Mouse (Mus musculus) embryonic facial prominence, embryonic 12.5 days (tissue): ENCODE results near the gene Kcnma1. TPM values are rescaled to one million over a fixed set of nuclear protein-coding genes. Genes with fewer than 3 reads are reported as not detected.

Source experiments
- ATAC-seq: fragments of 200-750 bp; cut with Nextera tagmentation; 2 replicates; pipeline ENCODE4 v1.8.0; 2017; ENCODE audit not compliant: insufficient number of reproducible peaks, insufficient read depth, low FRiP score, low TSS enrichment
- H3K27ac ChIP-seq: fragments of 300-500 bp; sonication (generic); 2 replicates; pipeline ENCODE4 v1.5.1; 2016; ENCODE audit warnings: mild to moderate bottlenecking
- H3K27me3 ChIP-seq: fragments of 300-500 bp; sonication (generic); 2 replicates; pipeline ENCODE4 v1.6.1; 2016; ENCODE audit warnings: mild to moderate bottlenecking, moderate library complexity
- H3K36me3 ChIP-seq: fragments of 300-500 bp; sonication (generic); 2 replicates; pipeline ENCODE4 v1.6.1; 2016; ENCODE audit warnings: mild to moderate bottlenecking
- H3K4me1 ChIP-seq: fragments of 300-500 bp; sonication (generic); 2 replicates; pipeline ENCODE4 v1.6.1; 2016
- H3K4me2 ChIP-seq: fragments of 300-500 bp; sonication (generic); replicated peaks from 2 replicates; pipeline ENCODE4 v1.6.1; 2016; ENCODE audit warnings: mild to moderate bottlenecking, moderate library complexity
- H3K4me3 ChIP-seq: fragments of 300-500 bp; sonication (generic); 2 replicates; pipeline ENCODE4 v1.5.1; 2016; ENCODE audit warnings: mild to moderate bottlenecking
- H3K9ac ChIP-seq: fragments of 300-500 bp; sonication (generic); 2 replicates; pipeline ENCODE4 v1.6.1; 2016; ENCODE audit warnings: mild to moderate bottlenecking, moderate library complexity
- H3K9me3 ChIP-seq: fragments of 300-500 bp; sonication (generic); 2 replicates; pipeline ENCODE4 v1.6.1; 2016; ENCODE audit warnings: mild to moderate bottlenecking, moderate library complexity
- WGBS: fragments of 180-500 bp; shearing (Covaris S2); methylation state at CpG from one replicate; pipeline ENCODE4 v1.1.7; 2016; 5-methylcytosine and 5-hydroxymethylcytosine counted together
- polyA plus RNA-seq: library from polyadenylated mRNA; unstranded; fragments of >200 nt; fragmentation: Nextera tagmentation; extraction: Ambion mirVana; gene quantifications from 2 replicates; pipeline ENCODE4 v1.2.1, GENCODE M21; 2016

The Kcnma1 gene
- 1.3 and 2.2 TPM in 2 replicates for polyA plus RNA-seq

GRCm38 (mm10) chr14:24014391-24014790 is at the start of gene Kcnma1:
Gene Kcnma1 (minus strand): TSS chr14:24014491.
- ATAC-seq, result no peak
- 0 out of 2 replicates have a peak, but pooled peaks cover 3% of the 10 kb centered on the region for H3K27me3 ChIP-seq

GRCm38 (mm10) chr14:24059747-24060146 is 45.5 kb upstream of the Kcnma1 start:
- Histone ChIP-seq H3K9me3 (no peaks in the 10 kb centered on the region), H3K9ac (no peak overlapping the region), H3K36me3 (no peaks in the 10 kb centered on the region), H3K4me2 (no peak overlapping the region), H3K4me3 (no peak overlapping the region), H3K27ac (no peak overlapping the region), H3K27me3 (no peaks in the 10 kb centered on the region), H3K4me1 (peaks cover 3% of the 10 kb centered on the region; the same call in 1 of the 2 replicates)
- 0 out of 2 replicates have a peak, but pooled peaks have one; percentile 35 for ATAC-seq
- WGBS, result 27% methylated on average over 8 of the region's 8 CpGs

More at GRCm38 (mm10) chr14:24014391-24014790, at the start of gene Kcnma1:
- Histone ChIP-seq H3K4me3 (no peak within 1 kb of the TSS), H3K4me2 (no peak within 1 kb of the TSS), H3K36me3 (no peaks in the 10 kb centered on the region), H3K9me3 (no peaks in the 10 kb centered on the region), H3K4me1 (no peaks in the 10 kb centered on the region), H3K27ac (no peak within 1 kb of the TSS), H3K9ac (no peak within 1 kb of the TSS)
- 54% methylated on average over 3 of the region's 3 CpGs for WGBS

DNA sequence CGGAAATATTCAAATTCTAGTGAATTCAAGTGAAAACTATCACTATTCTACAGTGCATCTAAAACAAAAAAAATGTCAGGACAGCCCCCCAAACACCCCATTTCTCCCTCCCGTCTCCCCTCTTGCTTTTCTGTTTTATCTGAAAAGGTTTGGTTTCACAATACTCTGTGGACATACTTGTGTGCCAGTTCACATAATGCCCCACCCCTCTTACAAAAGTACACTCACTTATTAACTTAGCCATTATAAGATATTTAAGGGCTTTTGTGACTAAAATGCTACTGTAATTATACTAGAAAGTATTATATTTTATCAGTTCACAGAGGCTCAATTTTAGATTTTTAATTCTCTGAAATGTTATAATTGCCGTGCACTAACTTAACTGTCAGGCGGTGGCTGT is 45.0 kb upstream of the Kcnma1 start:
- no peak for ATAC-seq
- H3K4me2 ChIP-seq, result no peak overlapping the region
- H3K4me1 ChIP-seq, result peaks cover 3% of the 10 kb centered on the region; the same call in 1 of the 2 replicates
- H3K9me3 ChIP-seq, result no peaks in the 10 kb centered on the region
- H3K27ac ChIP-seq, result no peak overlapping the region
- no peak overlapping the region for H3K4me3 ChIP-seq
- H3K36me3 ChIP-seq, result no peaks in the 10 kb centered on the region
- WGBS, result 78% methylated on average over 4 of the region's 4 CpGs
- no peaks in the 10 kb centered on the region for H3K27me3 ChIP-seq
- H3K9ac ChIP-seq, result no peak overlapping the region

- 86% methylated on average over 2 of the region's 2 CpGs for whole genome bisulfite sequencing
- Histone ChIP-seq H3K4me1 (no peaks in the 10 kb centered on the region), H3K27ac (no peak overlapping the region), H3K27me3 (no peaks in the 10 kb centered on the region), H3K9me3 (no peaks in the 10 kb centered on the region), H3K4me3 (no peak overlapping the region), H3K4me2 (no peak overlapping the region), H3K36me3 (no peaks in the 10 kb centered on the region), H3K9ac (no peak overlapping the region)
- no peak for ATAC-seq
Measured at GRCm38 (mm10) chr14:24051821-24052220, 37.5 kb upstream of the Kcnma1 start.

DNA sequence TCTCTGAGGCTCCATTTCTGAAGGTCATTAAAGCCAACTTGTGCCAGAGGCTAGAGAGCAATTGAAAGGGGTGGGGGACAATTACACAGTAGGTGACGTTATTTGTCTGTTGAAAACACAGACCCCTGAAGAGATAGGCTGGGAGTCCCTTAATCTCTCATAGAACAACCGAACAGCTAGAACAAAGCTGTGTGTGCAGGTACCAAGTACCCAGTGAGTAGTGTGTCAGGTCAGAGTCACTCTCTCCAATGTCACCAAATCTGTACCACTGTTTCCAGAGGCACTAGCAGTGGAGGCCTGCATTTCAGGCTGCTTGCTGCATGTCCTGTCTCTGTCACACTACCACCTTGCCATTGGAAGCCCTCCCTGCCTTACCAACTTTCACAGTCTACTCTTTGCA is 22.3 kb upstream of the Kcnma1 start:
- H3K36me3 ChIP-seq, result no peaks in the 10 kb centered on the region
- 53% methylated on average over 2 of the region's 2 CpGs for WGBS
- H3K27ac ChIP-seq, result no peak overlapping the region
- no peaks in the 10 kb centered on the region for H3K9me3 ChIP-seq
- H3K9ac ChIP-seq, result no peak overlapping the region
- H3K4me1 ChIP-seq, result no peaks in the 10 kb centered on the region; the same call in 1 of the 2 replicates
- H3K4me3 ChIP-seq, result no peak overlapping the region
- H3K27me3 ChIP-seq, result no peaks in the 10 kb centered on the region
- ATAC-seq, result no peak
- no peak overlapping the region for H3K4me2 ChIP-seq

- Histone ChIP-seq H3K4me2 (no peak overlapping the region), H3K27me3 (no peaks in the 10 kb centered on the region), H3K36me3 (no peaks in the 10 kb centered on the region), H3K4me1 (no peaks in the 10 kb centered on the region; the same call in 1 of the 2 replicates), H3K9me3 (no peaks in the 10 kb centered on the region), H3K27ac (no peak overlapping the region), H3K4me3 (no peak overlapping the region), H3K9ac (no peak overlapping the region)
- no peak for ATAC-seq
- WGBS, result 51% methylated on average over 4 of the region's 4 CpGs
Measured at GRCm38 (mm10) chr14:24036208-24036535, 21.9 kb upstream of the Kcnma1 start.

DNA sequence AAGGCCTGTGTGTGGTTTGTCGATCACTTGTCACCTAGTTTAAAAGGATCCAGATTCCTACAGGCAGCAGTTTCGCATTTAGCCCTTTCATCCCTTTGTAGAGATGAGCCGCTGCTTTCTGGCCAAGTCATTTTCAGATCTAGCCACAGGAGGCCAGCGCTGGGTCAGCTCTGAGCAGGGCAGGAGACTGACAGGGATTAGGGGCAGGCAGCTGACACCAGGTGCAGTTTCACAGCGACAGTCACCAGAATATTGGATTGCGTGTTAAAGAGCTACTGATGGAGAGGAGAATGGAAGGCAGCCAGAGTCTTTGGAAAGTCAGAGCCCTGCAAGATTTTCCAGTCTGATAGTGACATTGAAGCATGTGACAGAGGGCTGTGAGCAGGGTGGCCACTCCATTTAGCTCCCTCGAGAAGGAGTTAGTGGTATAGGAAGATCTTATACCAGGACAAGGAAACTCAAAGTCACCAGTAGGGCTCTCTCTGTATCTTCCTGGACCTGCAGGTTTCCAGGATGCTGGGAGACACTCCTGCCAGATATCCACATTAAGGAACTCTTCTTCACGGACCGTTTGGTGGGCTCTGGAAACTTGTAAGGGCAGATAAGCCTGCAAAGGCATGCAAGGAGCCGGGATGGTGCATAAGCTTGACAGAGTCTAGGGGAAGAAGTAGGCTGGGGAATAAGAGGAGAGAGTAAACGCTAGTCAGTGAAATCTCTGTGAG is 21.4 kb upstream of the Kcnma1 start:
- Histone ChIP-seq H3K27me3 (no peaks in the 10 kb centered on the region), H3K27ac (no peak overlapping the region), H3K4me1 (no peaks in the 10 kb centered on the region; the same call in 1 of the 2 replicates), H3K4me3 (no peak overlapping the region), H3K36me3 (no peaks in the 10 kb centered on the region), H3K9me3 (no peaks in the 10 kb centered on the region), H3K9ac (no peak overlapping the region), H3K4me2 (no peak overlapping the region)
- WGBS, result 19% methylated on average over 11 of the region's 11 CpGs
- no peak for ATAC-seq

DNA sequence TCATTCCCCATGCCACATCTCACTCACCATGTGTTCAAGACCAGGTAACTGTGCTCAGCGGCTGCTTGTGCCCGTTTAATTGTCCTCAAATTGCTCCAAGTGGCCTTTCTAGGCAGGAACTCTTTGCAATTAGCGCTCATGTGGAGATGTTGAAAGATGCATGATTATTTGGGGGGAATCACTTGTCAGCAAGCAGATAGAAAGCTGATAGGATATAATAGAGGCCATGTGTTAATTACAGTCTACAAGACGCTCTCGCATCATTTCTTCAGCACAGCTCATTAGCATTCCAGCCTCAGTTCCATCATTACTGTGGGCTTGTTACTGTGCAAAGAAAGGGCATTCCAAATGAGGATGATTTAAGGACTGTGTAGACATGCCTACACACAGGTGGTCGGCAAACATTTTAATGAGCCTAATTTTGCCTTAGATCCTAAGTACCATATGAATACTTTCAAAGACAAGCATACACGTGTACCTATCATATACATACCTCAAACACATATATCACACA is 18.6 kb upstream of the Kcnma1 start:
- no peak overlapping the region for H3K4me2 ChIP-seq
- H3K4me3 ChIP-seq, result no peak overlapping the region
- no peaks in the 10 kb centered on the region; the same call in 1 of the 2 replicates for H3K4me1 ChIP-seq
- 82% methylated on average over 7 of the region's 7 CpGs for WGBS
- H3K27me3 ChIP-seq, result no peaks in the 10 kb centered on the region
- no peak for ATAC-seq
- H3K9me3 ChIP-seq, result peaks cover 2% of the 10 kb centered on the region; the same call in 1 of the 2 replicates
- no peak overlapping the region for H3K27ac ChIP-seq
- no peaks in the 10 kb centered on the region for H3K36me3 ChIP-seq
- H3K9ac ChIP-seq, result no peak overlapping the region

DNA sequence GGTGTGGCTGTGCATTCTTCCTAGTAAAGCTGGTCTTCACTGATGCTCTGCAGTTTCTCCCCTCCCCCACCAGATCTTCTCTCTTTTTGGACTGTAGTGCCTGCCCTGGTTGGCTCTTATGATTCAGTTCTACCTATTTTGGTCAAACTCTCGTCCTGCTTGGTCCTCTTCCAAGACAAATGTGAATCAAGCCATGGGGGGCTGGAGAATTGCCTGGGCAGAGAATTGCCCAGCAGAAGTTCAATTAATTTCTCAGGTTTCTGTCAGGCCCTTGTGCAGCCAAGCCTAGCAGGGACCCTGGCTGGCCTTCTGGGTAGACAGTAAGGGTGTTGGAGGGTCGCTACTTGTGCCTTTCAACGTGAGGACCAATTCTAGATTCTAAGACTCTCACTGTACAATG is 17.9 kb upstream of the Kcnma1 start:
- no peak overlapping the region for H3K4me2 ChIP-seq
- no peaks in the 10 kb centered on the region; the same call in 1 of the 2 replicates for H3K4me1 ChIP-seq
- no peaks in the 10 kb centered on the region for H3K36me3 ChIP-seq
- H3K27ac ChIP-seq, result no peak overlapping the region
- H3K4me3 ChIP-seq, result no peak overlapping the region
- no peak overlapping the region for H3K9ac ChIP-seq
- H3K9me3 ChIP-seq, result peaks cover 5% of the 10 kb centered on the region; the same call in 1 of the 2 replicates
- WGBS, result 71% methylated on average over 3 of the region's 3 CpGs
- H3K27me3 ChIP-seq, result no peaks in the 10 kb centered on the region
- no peak for ATAC-seq

DNA sequence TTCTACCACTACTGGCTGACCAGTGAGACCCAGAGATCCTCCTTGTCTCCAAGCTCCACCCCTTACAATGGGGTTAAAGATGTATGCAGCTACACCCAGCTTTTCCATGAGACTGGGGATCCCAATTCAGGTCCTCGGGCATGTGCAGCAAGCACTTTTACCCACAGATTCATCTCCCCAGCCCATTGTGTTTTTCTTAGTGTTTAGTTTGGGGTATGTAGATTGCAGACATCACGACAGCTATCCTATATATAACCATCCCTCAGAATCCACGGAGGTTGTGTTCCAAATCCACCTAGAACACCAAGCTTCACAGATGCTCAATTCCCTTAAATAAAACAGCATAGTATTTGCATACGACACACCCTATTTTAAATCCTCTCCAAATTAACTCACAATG is 6.4 kb upstream of the Kcnma1 start:
- no peak overlapping the region for H3K27ac ChIP-seq
- H3K4me3 ChIP-seq, result no peak overlapping the region
- 76% methylated on average over 4 of the region's 4 CpGs for WGBS
- no peak for ATAC-seq
- H3K9me3 ChIP-seq, result no peaks in the 10 kb centered on the region
- H3K4me2 ChIP-seq, result no peak overlapping the region
- no peaks in the 10 kb centered on the region for H3K27me3 ChIP-seq
- no peak overlapping the region for H3K9ac ChIP-seq
- H3K4me1 ChIP-seq, result no peaks in the 10 kb centered on the region
- H3K36me3 ChIP-seq, result no peaks in the 10 kb centered on the region

- Histone ChIP-seq H3K36me3 (no peaks in the 10 kb centered on the region), H3K4me1 (peaks cover 2% of the 10 kb centered on the region; the same call in 1 of the 2 replicates), H3K4me2 (no peak overlapping the region), H3K4me3 (no peak overlapping the region), H3K27me3 (peaks cover 28% of the 10 kb centered on the region), H3K9ac (no peak overlapping the region), H3K27ac (no peak overlapping the region), H3K9me3 (no peaks in the 10 kb centered on the region)
- ATAC-seq, result no peak
- WGBS, result 79% methylated on average over 1 of the region's 1 CpGs
Measured at GRCm38 (mm10) chr14:24009978-24010377, 4.3 kb downstream of the Kcnma1 start.

DNA sequence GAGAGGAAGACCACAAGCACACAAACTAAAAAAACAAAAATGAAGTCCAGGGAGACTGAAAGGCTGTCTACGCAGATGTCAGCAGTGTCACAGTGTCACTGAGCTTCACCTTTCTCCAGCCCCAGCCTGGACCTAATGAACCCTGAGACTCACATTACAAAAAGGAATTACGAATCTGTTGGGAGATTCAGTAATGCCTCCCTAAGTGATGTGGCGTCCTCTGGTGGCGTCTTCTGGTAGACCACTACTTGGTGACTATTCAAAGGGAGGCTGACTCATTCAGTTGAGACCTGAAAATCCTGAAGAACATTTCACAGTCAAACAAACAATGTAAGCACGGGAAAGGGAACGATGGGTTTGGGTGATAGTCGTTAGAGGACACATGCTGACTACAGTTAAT is 6.0 kb downstream of the Kcnma1 start:
- Histone ChIP-seq H3K9ac (no peak overlapping the region), H3K27ac (no peak overlapping the region), H3K4me2 (no peak overlapping the region), H3K9me3 (no peaks in the 10 kb centered on the region), H3K27me3 (peaks cover 43% of the 10 kb centered on the region), H3K4me3 (no peak overlapping the region), H3K36me3 (no peaks in the 10 kb centered on the region), H3K4me1 (peaks cover 11% of the 10 kb centered on the region)
- WGBS, result 10% methylated on average over 7 of the region's 7 CpGs
- ATAC-seq, result no peak
